Mouse (Mus musculus) ES-E14 (cell line): ENCODE measurements around the gene 9130213A22Rik. TPM values are rescaled to one million over a fixed set of nuclear protein-coding genes. Genes with fewer than 3 reads are reported as not detected.
A peak's percentile ranks its signal among the peaks of the same experiment; 100 is the strongest.

Experiments used
- DNase-seq: peaks from one replicate; pipeline ENCODE4 v3.0.0-alpha.2; 2013; ENCODE audit warnings: low read depth, low spot score
- H3K27ac ChIP-seq: 2 replicates; pipeline ENCODE4 v1.5.1; 2012; ENCODE audit warnings: low read depth, mild to moderate bottlenecking, low read length, moderate library complexity, mixed read lengths; ENCODE audit not compliant: poor library complexity, insufficient read depth, severe bottlenecking
- H3K36me3 ChIP-seq: 2 replicates; pipeline ENCODE4 v1.6.1; 2012; ENCODE audit warnings: mild to moderate bottlenecking, low read length, moderate library complexity, mixed read lengths; ENCODE audit not compliant: control insufficient read depth, poor library complexity, insufficient read depth, severe bottlenecking
- H3K4me1 ChIP-seq, 2 experiments: fragments of 150-350 bp in 1 of 2; sonication (generic) in 1 of 2; 2 replicates each; pipeline ENCODE4 v1.6.1; 2012; ENCODE audit warnings: low read length in 2 of 2, mild to moderate bottlenecking in 1 of 2, mixed read lengths in 1 of 2; ENCODE audit not compliant: control insufficient read depth in 2 of 2, insufficient read depth in 2 of 2, poor library complexity in 1 of 2
- H3K4me3 ChIP-seq, 2 experiments: fragments of 150-350 bp in 1 of 2; sonication (generic) in 1 of 2; 2 replicates each; pipeline ENCODE4 v1.5.1; 2012; ENCODE audit warnings: low read length in 2 of 2, low read depth in 1 of 2, mild to moderate bottlenecking in 1 of 2, mixed read lengths in 1 of 2; ENCODE audit not compliant: insufficient read depth in 1 of 2, poor library complexity in 1 of 2, severe bottlenecking in 1 of 2
- H3K9ac ChIP-seq: 2 replicates; pipeline ENCODE4 v1.6.1; 2012; ENCODE audit warnings: low read depth, mild to moderate bottlenecking, low read length, mixed read lengths; ENCODE audit not compliant: poor library complexity, insufficient read depth, severe bottlenecking
- H3K9me3 ChIP-seq: fragments of 150-350 bp; sonication (generic); 2 replicates; pipeline ENCODE4 v1.6.1; 2012; ENCODE audit warnings: low read depth, mild to moderate bottlenecking, low read length; ENCODE audit not compliant: control insufficient read depth, insufficient read depth
- CHD2 ChIP-seq: IDR thresholded peaks from 2 replicates; pipeline ENCODE4 v1.6.1; 2014; ENCODE audit warnings: mild to moderate bottlenecking, low read depth, low read length, inconsistent platforms
- HCFC1 ChIP-seq: IDR thresholded peaks from 2 replicates; pipeline ENCODE4 v1.6.1; 2012; ENCODE audit warnings: low read length, inconsistent platforms, borderline replicate concordance; ENCODE audit not compliant: insufficient read depth
- MAFK ChIP-seq: IDR thresholded peaks from 2 replicates; pipeline ENCODE4 v1.6.1; 2014; ENCODE audit warnings: mild to moderate bottlenecking, low read depth, low read length, inconsistent platforms; ENCODE audit not compliant: insufficient read depth
- ZC3H11A ChIP-seq: IDR thresholded peaks from 2 replicates; pipeline ENCODE4 v1.6.1; 2012; ENCODE audit warnings: low read depth, mild to moderate bottlenecking, inconsistent platforms, low read length, borderline replicate concordance
- ZNF384 ChIP-seq: IDR thresholded peaks from 2 replicates; pipeline ENCODE4 v1.6.1; 2012; ENCODE audit warnings: low read depth, low read length, inconsistent platforms
- in situ Hi-C, 2 experiments: fragments of 600-800 bp; cut with MboI; formaldehyde crosslinking; loops; one replicate each; pipeline ENCODE4 v1.15.1; 2025; ENCODE audit warnings: low sequenced_read_pairs in 2 of 2, inconsistent platforms in 1 of 2; ENCODE audit not compliant: unreplicated experiment in 2 of 2
- total RNA-seq: library from RNA; depleted of rRNA; stranded (reverse); fragments of 300-350 nt; gene quantifications from 2 replicates; pipeline ENCODE4 v1.2.3, GENCODE M21; 2012

The 9130213A22Rik gene
- total RNA-seq, 1 experiment: not detected

DNA sequence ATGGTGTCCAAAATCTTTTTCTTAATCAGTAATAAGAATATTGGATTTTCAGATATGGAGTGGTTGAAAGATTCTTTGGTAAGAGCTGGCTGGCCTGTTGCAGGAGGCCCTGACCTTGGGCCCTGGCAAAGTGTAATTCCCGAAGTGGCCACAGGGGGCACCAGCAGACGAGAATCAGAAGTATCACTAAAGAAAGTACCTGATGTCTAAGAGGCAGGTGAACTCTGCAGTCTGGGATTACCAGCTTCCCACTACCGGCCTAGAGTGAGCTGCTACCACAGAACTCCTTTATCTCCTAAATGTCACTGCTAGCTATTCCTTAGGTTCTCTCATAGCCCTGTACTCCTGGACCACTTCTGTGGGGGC, 30.0 kb downstream of the 9130213A22Rik start:
- no peak overlapping the region for H3K9ac ChIP-seq
- peaks cover 3 to 20% of the 10 kb centered on the region in 2 experiments; a peak in 3 of 4 replicates for H3K4me1 ChIP-seq
- no peak overlapping the region for H3K27ac ChIP-seq
- DNase-seq: peak; percentile 80
- no peaks in the 10 kb centered on the region for H3K9me3 ChIP-seq
- TF ChIP-seq ZNF384 (no peak), MAFK (no peak), ZC3H11A (no peak), CHD2 (no peak), HCFC1 (no peak)
- H3K36me3 ChIP-seq: peaks cover 7% of the 10 kb centered on the region; the same call in 1 of the 2 replicates
- in situ Hi-C loops: no loop called here
- no peak overlapping the region for H3K4me3 ChIP-seq

DNA sequence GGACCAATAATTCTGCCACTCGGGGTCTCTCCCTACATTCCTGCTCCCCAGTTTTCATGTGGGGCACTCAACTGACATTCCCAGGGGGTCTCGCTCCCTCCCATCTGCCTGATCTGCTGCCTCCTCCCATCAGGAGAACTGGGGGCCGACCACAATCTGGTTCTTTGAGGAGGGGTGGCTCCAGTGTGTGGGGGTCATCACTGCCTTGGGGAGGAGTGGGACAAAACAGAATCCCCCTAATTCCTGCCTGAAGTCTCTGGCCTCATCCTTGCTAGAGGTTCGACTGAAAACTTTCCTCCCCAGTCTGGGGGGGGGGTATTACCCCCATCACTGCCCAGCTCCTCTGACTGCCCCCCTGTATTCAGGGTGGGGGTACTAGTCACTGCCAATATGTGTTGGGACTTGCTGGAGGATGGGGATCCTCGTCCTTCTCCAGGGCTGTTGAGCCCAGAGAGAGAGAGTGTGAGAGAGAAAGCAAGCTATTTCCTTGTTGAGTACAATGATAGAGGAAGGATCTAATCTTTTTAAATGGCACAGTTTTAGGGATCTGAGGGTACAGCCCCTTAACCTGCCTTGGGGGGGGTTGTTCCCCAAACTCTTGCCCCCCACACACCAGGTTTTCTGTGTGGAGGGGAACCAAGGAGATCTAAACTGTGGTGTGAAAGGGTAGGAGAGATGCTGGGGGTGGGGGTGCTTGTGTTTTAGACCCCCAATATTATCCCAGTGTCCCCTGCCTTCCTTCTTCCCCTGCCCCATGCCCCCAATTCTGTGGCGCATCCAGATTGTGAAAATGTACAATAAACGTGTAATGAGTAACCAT, 30.6 kb downstream of the 9130213A22Rik start:
- in situ Hi-C loops: no loop called here
- Histone ChIP-seq H3K9me3 (no peaks in the 10 kb centered on the region), H3K9ac (no peak overlapping the region), H3K27ac (no peak overlapping the region), H3K36me3 (peaks cover 7% of the 10 kb centered on the region; the same call in 1 of the 2 replicates), H3K4me1 (peaks cover 0 to 21% of the 10 kb centered on the region in 2 experiments; a peak in 3 of 4 replicates), H3K4me3 (no peak overlapping the region)
- TF ChIP-seq ZNF384: no peak
- TF ChIP-seq HCFC1: no peak
- TF ChIP-seq CHD2: no peak
- TF ChIP-seq ZC3H11A: no peak
- no peak for TF ChIP-seq MAFK
- DNase-seq: no peak

DNA sequence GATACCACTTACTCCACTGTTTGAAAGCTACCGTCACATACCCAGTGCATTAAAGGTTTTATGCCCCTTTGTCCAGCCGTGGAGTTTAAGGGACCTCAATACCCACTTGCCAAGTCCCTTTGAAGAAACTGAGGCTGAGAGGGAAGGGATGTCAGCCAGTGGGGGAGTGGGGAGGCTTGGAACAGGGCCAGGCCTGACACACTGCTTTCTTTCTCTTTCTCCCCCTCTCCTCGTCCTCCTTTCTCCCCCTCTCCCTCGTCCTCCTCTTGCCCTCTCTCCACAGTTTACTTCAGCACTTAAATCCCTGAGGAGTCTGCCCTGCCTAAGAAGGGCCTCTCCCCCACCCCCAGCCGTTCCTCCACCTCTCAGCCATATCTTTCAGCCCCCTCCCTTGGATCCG, 32.0 kb downstream of the 9130213A22Rik start:
- DNase-seq: no peak
- Histone ChIP-seq H3K9me3 (no peaks in the 10 kb centered on the region), H3K36me3 (peaks cover 7% of the 10 kb centered on the region; the same call in 1 of the 2 replicates), H3K9ac (no peak overlapping the region), H3K27ac (no peak overlapping the region), H3K4me3 (no peak overlapping the region), H3K4me1 (peaks cover 0 to 26% of the 10 kb centered on the region in 2 experiments; a peak in 3 of 4 replicates)
- in situ Hi-C loops: no loop called here
- no peak for TF ChIP-seq HCFC1
- TF ChIP-seq MAFK: no peak
- TF ChIP-seq ZC3H11A: no peak

DNA sequence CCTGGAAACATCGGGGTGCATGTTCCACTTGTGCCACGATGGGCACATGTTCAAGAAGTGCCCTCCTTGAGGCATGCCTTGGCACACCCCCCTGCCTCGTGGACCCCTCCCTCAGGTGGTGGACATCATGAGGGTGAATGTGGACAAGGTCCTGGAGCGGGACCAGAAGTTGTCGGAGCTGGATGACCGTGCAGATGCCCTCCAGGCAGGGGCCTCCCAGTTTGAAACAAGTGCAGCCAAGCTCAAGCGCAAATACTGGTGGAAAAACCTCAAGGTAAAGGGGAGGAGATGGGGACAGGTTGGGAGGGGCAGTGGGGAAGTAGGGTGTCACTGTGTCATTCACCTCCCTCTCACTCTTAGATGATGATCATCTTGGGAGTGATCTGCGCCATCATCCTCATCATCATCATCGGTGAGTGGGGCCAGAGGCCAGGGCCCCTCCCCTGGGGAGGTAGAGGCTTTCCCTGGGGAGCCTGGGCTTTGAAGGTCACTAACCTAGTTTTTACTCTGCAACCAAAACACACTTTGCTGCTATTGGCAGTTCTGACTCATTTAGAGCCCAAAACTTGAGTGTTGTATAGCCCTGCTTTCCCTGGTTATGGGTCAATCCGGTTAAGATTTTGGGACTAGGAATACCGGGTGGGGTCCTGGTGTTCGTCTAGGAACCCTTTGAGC, 32.6 kb downstream of the 9130213A22Rik start:
- Histone ChIP-seq H3K4me3 (peak overlapping the region; percentile 83 to 99), H3K27ac (no peak overlapping the region), H3K36me3 (peaks cover 7% of the 10 kb centered on the region; the same call in 1 of the 2 replicates), H3K4me1 (peaks cover 0 to 26% of the 10 kb centered on the region in 2 experiments; a peak in 3 of 4 replicates), H3K9me3 (no peaks in the 10 kb centered on the region), H3K9ac (peak overlapping the region; percentile 89)
- TF ChIP-seq HCFC1: no peak
- TF ChIP-seq CHD2: no peak
- no peak for TF ChIP-seq ZNF384
- no peak for TF ChIP-seq ZC3H11A
- in situ Hi-C loops: no loop called here
- DNase-seq: no peak
